Comparison of ENCODE assay signal across 8 mouse cellular contexts in genomic region chr19:53944786-53945169, GRCm38 (mm10). TPM values are rescaled to one million over a fixed set of nuclear protein-coding genes. Genes with fewer than 3 reads are reported as not detected.
DNase-seq lines count a peak whose midpoint lies in the region; ATAC-seq and TF ChIP-seq lines count a peak whose summit lies in the region.

No protein-coding gene starts in this region.

- TF ChIP-seq CTCF in layer of hippocampus, adult 2 months (conservative IDR thresholded peaks at IDR 0.05) = no peak
- no peak for TF ChIP-seq CTCF in midbrain, postnatal 0 days (IDR thresholded peaks at IDR 0.05)

- peak overlapping the region; percentile 91 for H3K27ac ChIP-seq in layer of hippocampus, adult 2 months
- peak overlapping the region; percentile 63 for H3K27ac ChIP-seq in brown adipose tissue, adult 24 weeks (replicated peaks; ENCODE audit: low read depth, low read length)
- H3K27ac ChIP-seq in hindbrain, embryonic 15.5 days (replicated peaks) = peak overlapping the region; percentile 98
- H3K27ac ChIP-seq in midbrain, postnatal 0 days (ENCODE audit: low read depth, low read length) = peak overlapping the region; percentile 86

- peak overlapping the region; percentile 76 for H3K4me3 ChIP-seq in layer of hippocampus, adult 2 months
- peak overlapping the region; percentile 73 for H3K4me3 ChIP-seq in brown adipose tissue, adult 24 weeks (ENCODE audit: insufficient read depth, low read depth, low read length)
- H3K4me3 ChIP-seq in hindbrain, embryonic 15.5 days = peak overlapping the region; percentile 95
- peak overlapping the region; percentile 76 for H3K4me3 ChIP-seq in midbrain, postnatal 0 days (ENCODE audit: low read depth, low read length)

- peaks cover 3% of the 10 kb centered on the region; the same call in 1 of the 2 replicates for H3K4me1 ChIP-seq in brown adipose tissue, adult 24 weeks (ENCODE audit: control insufficient read depth, insufficient read depth, insufficient read length, low read length)
- peaks cover 32% of the 10 kb centered on the region for H3K4me1 ChIP-seq in hindbrain, embryonic 15.5 days (replicated peaks)
- H3K4me1 ChIP-seq in midbrain, postnatal 0 days (ENCODE audit: insufficient read depth, low read length) = peaks cover 6% of the 10 kb centered on the region; the same call in 1 of the 2 replicates

- no peaks in the 10 kb centered on the region for H3K27me3 ChIP-seq in hindbrain, embryonic 15.5 days
- no peaks in the 10 kb centered on the region for H3K27me3 ChIP-seq in midbrain, postnatal 0 days (ENCODE audit: insufficient read depth, low read length)

- H3K4me2 ChIP-seq in hindbrain, embryonic 15.5 days = peak overlapping the region; percentile 63
- peak overlapping the region; percentile 53 for H3K4me2 ChIP-seq in midbrain, postnatal 0 days (ENCODE audit: low read depth, low read length, poor library complexity, severe bottlenecking)

- no peak for DNase-seq in layer of hippocampus, adult 2 months (ENCODE audit: low spot score in 2 of 2)
- DNase-seq in layer of hippocampus, postnatal 10 days (ENCODE audit: low spot score in 2 of 2) = no peak
- DNase-seq in midbrain, postnatal 0 days (ENCODE audit: low spot score) = no peak
- no peak for DNase-seq in layer of hippocampus, adult 9-11 months
- DNase-seq in cerebellum, postnatal 4 days (ENCODE audit: low spot score in 2 of 2) = no peak
- DNase-seq in thymus, postnatal 4 days = no peak

- H3K9ac ChIP-seq in hindbrain, embryonic 15.5 days = peak overlapping the region; percentile 91
- peak overlapping the region; percentile 87 for H3K9ac ChIP-seq in midbrain, postnatal 0 days (replicated peaks; ENCODE audit: low read length, poor library complexity, severe bottlenecking)

- WGBS in hindbrain, embryonic 15.5 days = 0% methylated on average over 20 of the region's 47 CpGs
- WGBS in midbrain, postnatal 0 days = 1% methylated on average over 24 of the region's 47 CpGs

- no peaks in the 10 kb centered on the region for H3K36me3 ChIP-seq in hindbrain, embryonic 15.5 days
- no peaks in the 10 kb centered on the region for H3K36me3 ChIP-seq in midbrain, postnatal 0 days (ENCODE audit: insufficient read depth, low read length)

- H3K9me3 ChIP-seq in hindbrain, embryonic 15.5 days = no peaks in the 10 kb centered on the region
- no peaks in the 10 kb centered on the region for H3K9me3 ChIP-seq in midbrain, postnatal 0 days (ENCODE audit: low read length)

- ATAC-seq in hindbrain, embryonic 15.5 days (ENCODE audit: low FRiP score, low read depth) = no peak; the same call in 1 of the 2 replicates
- peak; percentile 65 for ATAC-seq in midbrain, postnatal 0 days (ENCODE audit: low FRiP score)

RNA-seq across cellular contexts. Expression of gene Bbip1, which starts 0.4 kb away (rescaled TPM):
- 10 to 100 TPM; 52.6 to 52.7 TPM for total RNA-seq in layer of hippocampus, adult 2 months (2021)
- total RNA-seq in layer of hippocampus, postnatal 10 days (2021) = 10 to 100 TPM; 91.9 to 92.8 TPM
- 61.0 and 70.1 TPM in 2 replicates for polyA plus RNA-seq in brown adipose tissue, adult 24 weeks (2012; ENCODE audit: insufficient read depth, insufficient read length, missing spikeins)
- polyA plus RNA-seq in hindbrain, embryonic 15.5 days (2015; fragmentation: Nextera tagmentation; extraction: Ambion mirVana) = 132 and 137 TPM in 2 replicates
- total RNA-seq in midbrain, postnatal 0 days (2014; rRNA removed) = 74.2 and 95.7 TPM in 2 replicates
- 154 and 158 TPM in 2 replicates for polyA plus RNA-seq in midbrain, postnatal 0 days (2015; fragmentation: Nextera tagmentation; extraction: Ambion mirVana)

RNA-seq across cellular contexts. Expression of gene Shoc2, which starts 0.7 kb away (rescaled TPM):
- total RNA-seq in layer of hippocampus, adult 2 months (2021) = 10 to 100 TPM; 50.1 to 50.3 TPM
- 10 to 100 TPM; 50.3 to 56.3 TPM for total RNA-seq in layer of hippocampus, postnatal 10 days (2021)
- polyA plus RNA-seq in brown adipose tissue, adult 24 weeks (2012; ENCODE audit: insufficient read depth, insufficient read length, missing spikeins) = 24.7 and 35.9 TPM in 2 replicates
- polyA plus RNA-seq in hindbrain, embryonic 15.5 days (2015; fragmentation: Nextera tagmentation; extraction: Ambion mirVana) = 59.3 and 64.6 TPM in 2 replicates
- total RNA-seq in midbrain, postnatal 0 days (2014; rRNA removed) = 77.3 and 85.1 TPM in 2 replicates
- 46.2 and 49.4 TPM in 2 replicates for polyA plus RNA-seq in midbrain, postnatal 0 days (2015; fragmentation: Nextera tagmentation; extraction: Ambion mirVana)

RNA-seq across cellular contexts. Expression of gene Pdcd4, which starts 52.7 kb away (rescaled TPM):
- total RNA-seq in layer of hippocampus, adult 2 months (2021) = 100 to 1,000 TPM; 118 to 119 TPM
- total RNA-seq in layer of hippocampus, postnatal 10 days (2021) = 100 to 1,000 TPM; 110 to 118 TPM
- polyA plus RNA-seq in brown adipose tissue, adult 24 weeks (2012; ENCODE audit: insufficient read depth, insufficient read length, missing spikeins) = 32.7 and 33.8 TPM in 2 replicates
- 58.0 and 60.4 TPM in 2 replicates for polyA plus RNA-seq in hindbrain, embryonic 15.5 days (2015; fragmentation: Nextera tagmentation; extraction: Ambion mirVana)
- total RNA-seq in midbrain, postnatal 0 days (2014; rRNA removed) = 19.5 and 19.8 TPM in 2 replicates
- polyA plus RNA-seq in midbrain, postnatal 0 days (2015; fragmentation: Nextera tagmentation; extraction: Ambion mirVana) = 77.3 and 96.7 TPM in 2 replicates
